Mouse (Mus musculus): ENCODE results near the gene Tiprl. TPM values are rescaled to one million over a fixed set of nuclear protein-coding genes. Genes with fewer than 3 reads are reported as not detected.
A peak's percentile ranks its signal among the peaks of the same experiment; 100 is the strongest.

The Tiprl gene
- polyA plus RNA-seq, 1 experiment from 2014 or later: 70.3 TPM

GRCm38 (mm10) chr1:165199639-165200038 is 37.2 kb downstream of the Tiprl start:
- DNase-seq (ENCODE audit: low spot score): no peak
- TF ChIP-seq EP300 (IDR thresholded peaks at IDR 0.05) (0 out of 2 replicates have a peak, but pooled peaks have one; percentile 10), CTCF (IDR thresholded peaks at IDR 0.05) (no peak)
- Histone ChIP-seq H3K4me2 (replicated peaks; ENCODE audit: low read depth, low read length) (no peak overlapping the region), H3K27me3 (replicated peaks; ENCODE audit: insufficient read depth, low read length) (no peaks in the 10 kb centered on the region), H3K9me3 (ENCODE audit: low read length) (no peaks in the 10 kb centered on the region), H3K27ac (ENCODE audit: low read length) (no peak overlapping the region), H3K9ac (replicated peaks; ENCODE audit: low read depth) (no peak overlapping the region), H3K4me3 (ENCODE audit: low read depth, low read length) (no peak overlapping the region), H3K4me1 (ENCODE audit: insufficient read depth, low read depth, low read length) (0 out of 2 replicates have a peak, but pooled peaks cover 5% of the 10 kb centered on the region), H3K36me3 (ENCODE audit: insufficient read depth, low read length) (no peaks in the 10 kb centered on the region)
- WGBS: 61% methylated on average over 3 of the region's 3 CpGs
- peak; percentile 39 for ATAC-seq

GRCm38 (mm10) chr1:165198951-165199350 is 37.8 kb downstream of the Tiprl start:
- Histone ChIP-seq H3K27me3 (replicated peaks; ENCODE audit: insufficient read depth, low read length) (no peaks in the 10 kb centered on the region), H3K4me1 (ENCODE audit: insufficient read depth, low read depth, low read length) (0 out of 2 replicates have a peak, but pooled peaks cover 5% of the 10 kb centered on the region), H3K27ac (ENCODE audit: low read length) (peak overlapping the region; percentile 47; the same call in 1 of the 2 replicates), H3K4me3 (ENCODE audit: low read depth, low read length) (no peak overlapping the region), H3K9ac (replicated peaks; ENCODE audit: low read depth) (no peak overlapping the region), H3K36me3 (ENCODE audit: insufficient read depth, low read length) (no peaks in the 10 kb centered on the region), H3K9me3 (ENCODE audit: low read length) (no peaks in the 10 kb centered on the region), H3K4me2 (replicated peaks; ENCODE audit: low read depth, low read length) (no peak overlapping the region)
- ATAC-seq: no peak
- 44% methylated on average over 1 of the region's 1 CpGs for WGBS
- DNase-seq (ENCODE audit: low spot score): peak; percentile 58
- TF ChIP-seq CTCF (IDR thresholded peaks at IDR 0.05) (no peak), EP300 (IDR thresholded peaks at IDR 0.05) (no peak)

GRCm38 (mm10) chr1:165197875-165198274 is 38.9 kb downstream of the Tiprl start:
- H3K4me2 ChIP-seq (replicated peaks; ENCODE audit: low read depth, low read length): no peak overlapping the region
- H3K27ac ChIP-seq (ENCODE audit: low read length): no peak overlapping the region
- H3K9ac ChIP-seq (replicated peaks; ENCODE audit: low read depth): no peak overlapping the region
- 30% methylated on average over 3 of the region's 3 CpGs for WGBS
- no peaks in the 10 kb centered on the region for H3K9me3 ChIP-seq (ENCODE audit: low read length)
- H3K36me3 ChIP-seq (ENCODE audit: insufficient read depth, low read length): no peaks in the 10 kb centered on the region
- no peak for TF ChIP-seq CTCF (IDR thresholded peaks at IDR 0.05)
- no peak for TF ChIP-seq EP300 (IDR thresholded peaks at IDR 0.05)
- H3K4me3 ChIP-seq (ENCODE audit: low read depth, low read length): no peak overlapping the region
- 0 out of 2 replicates have a peak, but pooled peaks cover 5% of the 10 kb centered on the region for H3K4me1 ChIP-seq (ENCODE audit: insufficient read depth, low read depth, low read length)
- ATAC-seq (no peak), DNase-seq (ENCODE audit: low spot score) (no peak)
- H3K27me3 ChIP-seq (replicated peaks; ENCODE audit: insufficient read depth, low read length): no peaks in the 10 kb centered on the region

DNA sequence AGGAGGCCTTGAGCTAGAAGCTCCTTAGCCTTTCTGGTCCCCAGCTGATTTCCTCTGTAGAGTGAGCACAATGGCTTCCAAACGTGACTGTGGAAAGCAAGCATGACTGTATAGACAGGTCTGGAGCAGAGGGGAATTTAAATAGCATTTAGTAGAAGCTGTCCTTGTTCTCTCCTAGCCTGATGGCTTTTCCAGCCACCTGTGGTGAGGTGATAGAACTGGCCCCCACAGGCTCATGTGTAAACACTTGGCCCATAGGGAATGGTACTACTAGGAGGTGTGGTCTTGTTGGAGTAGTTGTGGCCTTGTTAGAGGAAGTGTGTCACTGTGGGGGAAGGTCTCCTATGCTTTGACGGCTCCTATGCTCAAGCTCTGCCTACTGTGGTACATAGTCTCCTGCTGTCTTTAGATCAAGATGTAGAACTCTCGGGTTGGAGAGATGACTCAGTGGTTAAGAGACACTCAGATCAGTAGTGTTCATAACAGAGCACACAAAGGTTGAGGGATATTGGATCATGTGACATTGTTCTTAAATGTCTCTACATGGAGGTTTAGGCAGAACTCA is 41.3 kb downstream of the Tiprl start:
- Histone ChIP-seq H3K27ac (ENCODE audit: low read length) (no peak overlapping the region), H3K4me2 (replicated peaks; ENCODE audit: low read depth, low read length) (no peak overlapping the region), H3K9me3 (ENCODE audit: low read length) (no peaks in the 10 kb centered on the region), H3K36me3 (ENCODE audit: insufficient read depth, low read length) (peaks cover 3% of the 10 kb centered on the region; the same call in 1 of the 2 replicates), H3K4me3 (ENCODE audit: low read depth, low read length) (no peak overlapping the region), H3K9ac (replicated peaks; ENCODE audit: low read depth) (no peak overlapping the region), H3K4me1 (ENCODE audit: insufficient read depth, low read depth, low read length) (0 out of 2 replicates have a peak, but pooled peaks cover 5% of the 10 kb centered on the region), H3K27me3 (replicated peaks; ENCODE audit: insufficient read depth, low read length) (no peaks in the 10 kb centered on the region)
- DNase-seq (ENCODE audit: low spot score) (no peak), ATAC-seq (no peak)
- WGBS: 43% methylated on average over 3 of the region's 3 CpGs
- no peak for TF ChIP-seq CTCF (IDR thresholded peaks at IDR 0.05)
- no peak for TF ChIP-seq EP300 (IDR thresholded peaks at IDR 0.05)

- H3K27me3 ChIP-seq (replicated peaks; ENCODE audit: insufficient read depth, low read length): no peaks in the 10 kb centered on the region
- H3K4me2 ChIP-seq (replicated peaks; ENCODE audit: low read depth, low read length): peak overlapping the region; percentile 70
- peak overlapping the region; percentile 85 for H3K27ac ChIP-seq (ENCODE audit: low read length)
- H3K4me1 ChIP-seq (ENCODE audit: insufficient read depth, low read depth, low read length): peaks cover 6% of the 10 kb centered on the region; the same call in 1 of the 2 replicates
- no peak for TF ChIP-seq CTCF (IDR thresholded peaks at IDR 0.05)
- peak overlapping the region; percentile 62; the same call in 1 of the 2 replicates for H3K9ac ChIP-seq (replicated peaks; ENCODE audit: low read depth)
- ATAC-seq (no peak), DNase-seq (ENCODE audit: low spot score) (no peak)
- WGBS: 6% methylated on average over 5 of the region's 5 CpGs
- H3K9me3 ChIP-seq (ENCODE audit: low read length): no peaks in the 10 kb centered on the region
- peak overlapping the region; percentile 68 for H3K4me3 ChIP-seq (ENCODE audit: low read depth, low read length)
- H3K36me3 ChIP-seq (ENCODE audit: insufficient read depth, low read length): peaks cover 4% of the 10 kb centered on the region; the same call in 1 of the 2 replicates
These were observed 42.2 kb downstream of the Tiprl start for GRCm38 (mm10) chr1:165194662-165195013.

GRCm38 (mm10) chr1:165193880-165194661 is 42.7 kb downstream of the Tiprl start, which contains the start of gene Sft2d2:
Gene Sft2d2 (minus strand): TSS chr1:165194438.
- H3K9ac ChIP-seq (replicated peaks; ENCODE audit: low read depth): peak within 1 kb of the TSS; percentile 62
- DNase-seq (ENCODE audit: low spot score) (peak; percentile 96), ATAC-seq (peak; percentile 95)
- TF ChIP-seq EP300 (IDR thresholded peaks at IDR 0.05): no peak
- peak; percentile 66 for TF ChIP-seq CTCF (IDR thresholded peaks at IDR 0.05)
- H3K4me3 ChIP-seq (ENCODE audit: low read depth, low read length): peak within 1 kb of the TSS; percentile 68
- peaks cover 8% of the 10 kb centered on the region; the same call in 1 of the 2 replicates for H3K4me1 ChIP-seq (ENCODE audit: insufficient read depth, low read depth, low read length)
- peak within 1 kb of the TSS; percentile 85 for H3K27ac ChIP-seq (ENCODE audit: low read length)
- H3K4me2 ChIP-seq (replicated peaks; ENCODE audit: low read depth, low read length): peak within 1 kb of the TSS; percentile 70
- under 1% methylated on average over 62 of the region's 69 CpGs for whole genome bisulfite sequencing
- H3K36me3 ChIP-seq (ENCODE audit: insufficient read depth, low read length): peaks cover 4% of the 10 kb centered on the region; the same call in 1 of the 2 replicates
- no peaks in the 10 kb centered on the region for H3K27me3 ChIP-seq (replicated peaks; ENCODE audit: insufficient read depth, low read length)
- no peaks in the 10 kb centered on the region for H3K9me3 ChIP-seq (ENCODE audit: low read length)

Data from lung, postnatal 0 days (tissue).